Mouse (Mus musculus) 3134 (cell line): ENCODE data around the gene Ncapd2.
"Not testable (repeated sequence)": the region's sequence is repeated elsewhere in the genome, so short reads cannot be mapped to it uniquely, and the experiment has no call there.

Experiments used
- DNase-seq: peaks from one replicate; pipeline ENCODE4 v3.0.0-alpha.2; 2011; ENCODE audit warnings: low spot score; ENCODE audit not compliant: insufficient read length; ENCODE audit errors: extremely low read depth

Gene Ncapd2

DNA sequence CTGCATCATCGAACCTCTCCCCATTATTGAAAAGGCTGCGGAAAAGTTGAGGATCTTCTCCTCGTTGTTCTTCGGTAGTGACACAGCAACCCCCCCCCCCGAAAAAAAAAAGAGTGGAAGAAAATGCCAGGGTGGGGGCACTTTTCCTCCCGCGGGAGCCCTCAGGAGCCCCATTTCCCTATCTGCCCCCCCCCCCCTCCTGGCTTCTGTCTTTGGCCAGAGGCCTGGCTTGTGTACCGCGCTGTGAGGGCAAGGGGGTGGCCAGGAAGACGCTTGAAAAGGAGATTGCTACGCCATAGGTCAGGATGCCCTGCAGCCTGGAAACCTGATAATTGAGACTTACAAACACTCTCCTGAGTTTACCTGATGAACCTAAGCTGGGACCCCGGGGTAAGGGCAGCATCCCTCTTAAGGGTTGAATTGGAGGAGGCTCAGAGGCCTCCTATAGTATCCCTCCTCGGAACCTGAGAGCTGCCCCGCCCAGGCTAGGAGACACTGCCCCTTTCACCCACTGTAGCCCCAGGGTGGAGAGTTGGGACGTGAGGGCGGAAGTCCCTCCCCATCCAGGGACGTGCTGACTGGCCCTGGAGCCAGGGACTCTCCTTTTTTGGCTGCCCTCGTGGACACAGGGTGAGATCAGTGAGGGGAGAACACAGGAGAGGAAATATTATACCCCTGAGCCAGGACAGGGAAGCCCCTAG, 25.3 kb downstream of the Ncapd2 start, which contains the start of gene Gapdh:
Gene Gapdh, minus strand, starts transcription at position 417 of the 701 bp plus-strand sequence.
- DNase-seq = peak; percentile 81

- DNase-seq = peak; percentile 98
Observed at GRCm38 (mm10) chr6:125165328-125165891, 26.1 kb downstream of the Ncapd2 start.

- DNase-seq = peak; percentile 69
Observed at GRCm38 (mm10) chr6:125164672-125165327, 26.7 kb downstream of the Ncapd2 start.

GRCm38 (mm10) chr6:125163801-125164657, 27.5 kb downstream of the Ncapd2 start:
- DNase-seq = peak; percentile 39

GRCm38 (mm10) chr6:125162615-125163305, 28.7 kb downstream of the Ncapd2 start:
- DNase-seq = not testable (repeated sequence)

GRCm38 (mm10) chr6:125161971-125162370, 29.5 kb downstream of the Ncapd2 start:
- DNase-seq = peak; percentile 47

GRCm38 (mm10) chr6:125160854-125161760, 30.4 kb downstream of the Ncapd2 start:
- peak; percentile 78 for DNase-seq

DNA sequence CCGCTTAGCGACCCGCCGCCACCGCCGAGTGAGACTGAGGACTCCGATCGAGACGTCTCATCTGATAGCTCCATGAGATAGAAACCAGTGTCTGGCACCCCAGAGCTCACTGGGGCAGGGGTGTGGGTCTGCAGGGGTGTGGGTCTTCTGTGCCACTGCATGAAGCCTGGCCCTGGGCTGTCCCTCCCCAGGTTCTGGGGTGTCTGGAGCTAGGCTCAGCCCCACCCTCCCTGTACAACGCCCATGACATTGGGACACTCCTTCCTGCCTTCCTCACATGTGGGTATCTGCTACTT, 31.0 kb downstream of the Ncapd2 start:
- no peak for DNase-seq

DNA sequence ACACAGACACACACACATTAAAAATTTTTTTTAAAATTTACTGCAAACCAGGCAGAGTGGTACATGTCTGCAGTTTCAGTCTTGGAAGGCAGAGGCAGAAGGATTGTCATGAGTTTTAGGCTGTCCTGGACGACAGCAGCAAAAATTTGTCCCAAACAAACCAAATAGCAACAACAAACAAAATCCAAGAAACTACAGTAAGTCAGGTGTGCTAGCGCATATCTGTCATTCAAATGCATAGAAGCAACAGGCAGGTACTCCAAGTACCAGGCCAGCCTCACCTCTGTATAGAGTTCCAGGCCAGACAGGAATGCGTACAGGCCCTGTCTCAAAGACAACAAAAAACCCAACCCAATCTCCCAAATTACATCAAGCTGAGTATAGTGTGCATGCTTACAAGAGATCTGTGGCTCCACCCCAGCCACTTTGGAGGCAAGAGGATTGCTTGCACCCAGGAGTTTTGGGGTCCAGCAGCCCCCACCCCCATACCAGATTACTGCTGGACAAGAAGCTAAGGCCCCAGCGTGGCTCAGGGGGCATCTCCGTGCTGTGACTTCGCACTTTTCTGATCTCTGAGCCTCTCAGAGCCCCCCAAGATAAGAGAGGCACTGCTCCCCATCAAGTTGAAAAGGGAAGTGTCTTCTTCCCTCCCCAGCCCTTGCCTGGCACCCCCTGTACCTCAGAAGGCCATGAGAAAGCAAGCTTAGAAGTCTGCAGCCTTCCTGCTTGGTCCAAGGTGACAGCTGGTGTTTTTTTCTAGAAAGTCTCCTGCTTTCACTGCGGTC, 31.5 kb downstream of the Ncapd2 start:
- DNase-seq = no peak

- DNase-seq = peak; percentile 34
Observed at GRCm38 (mm10) chr6:125158944-125159492, 32.5 kb downstream of the Ncapd2 start.

DNA sequence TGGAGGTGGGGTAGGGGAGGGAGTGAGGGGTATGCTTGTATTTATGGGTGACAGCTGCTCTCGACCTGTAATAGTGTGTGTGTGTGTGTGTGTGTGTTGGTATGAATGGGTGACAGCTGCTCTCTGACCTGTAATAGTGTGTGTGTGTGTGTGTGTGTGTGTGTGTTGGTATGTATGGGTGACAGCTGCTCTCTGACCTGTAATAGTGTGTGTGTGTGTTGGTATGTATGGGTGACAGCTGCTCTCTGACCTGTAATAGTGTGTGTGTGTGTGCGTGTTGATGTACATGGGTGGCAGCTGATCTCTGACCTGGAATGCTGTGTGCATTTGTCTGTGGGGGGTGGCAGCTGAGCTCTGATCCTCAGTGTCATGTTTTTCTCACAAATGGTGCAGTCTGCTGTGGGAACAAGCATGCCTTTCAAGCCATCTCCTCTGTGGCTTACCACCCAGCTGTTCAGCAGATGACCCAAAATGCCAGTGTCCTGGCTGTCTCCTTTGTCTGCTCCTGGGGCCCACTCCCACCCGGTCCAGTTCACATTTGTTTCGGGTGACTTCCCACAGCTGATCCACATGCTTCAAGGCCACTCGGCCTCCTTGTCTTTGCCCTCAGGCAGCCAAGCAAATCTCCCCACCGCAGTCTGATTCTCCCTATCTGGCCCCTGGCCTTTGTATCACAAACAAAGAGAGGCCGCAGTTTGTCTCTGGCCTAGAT, 34.4 kb downstream of the Ncapd2 start:
- DNase-seq = no peak

DNA sequence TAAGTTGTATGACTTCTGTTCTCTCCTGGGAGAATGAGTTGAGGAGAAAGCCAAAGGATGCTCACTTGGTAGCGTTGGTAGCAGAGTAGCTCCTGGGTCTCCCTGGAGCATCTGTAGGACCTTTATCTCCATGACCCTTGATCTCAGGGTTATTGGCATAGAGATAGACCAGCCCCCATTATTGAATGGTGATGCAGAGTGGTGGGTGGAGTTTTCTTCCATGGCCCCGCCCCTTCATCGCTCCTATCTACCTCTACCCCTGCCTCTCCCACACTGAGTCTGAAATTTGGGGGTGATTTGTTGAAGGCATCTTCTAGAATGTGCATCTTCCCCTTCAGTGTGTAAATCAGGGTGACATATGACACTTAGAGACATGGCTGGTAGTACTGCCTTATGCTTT, 35.0 kb downstream of the Ncapd2 start:
- no peak for DNase-seq

- DNase-seq = no peak
Observed at GRCm38 (mm10) chr6:125155262-125155661, 36.2 kb downstream of the Ncapd2 start.

DNA sequence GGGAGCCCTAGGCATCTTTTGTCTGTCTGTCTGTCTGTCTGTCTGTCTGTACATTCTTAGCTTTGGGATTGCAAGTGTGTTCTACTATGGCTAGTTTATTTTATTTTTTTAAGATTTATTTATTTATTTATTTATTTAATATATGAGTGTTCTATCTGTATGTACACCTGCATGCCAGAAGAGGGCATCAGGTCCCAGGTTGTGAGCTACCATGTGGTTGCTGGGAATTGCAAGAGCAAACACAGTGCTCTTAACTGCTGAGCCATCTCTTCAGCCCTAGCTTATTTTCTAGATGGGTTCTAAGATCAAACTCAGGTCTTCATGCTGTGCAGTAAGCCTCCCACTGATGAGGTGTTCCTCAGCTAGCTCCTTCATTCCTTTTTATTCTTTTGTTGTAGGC, 37.0 kb downstream of the Ncapd2 start:
- no peak for DNase-seq

GRCm38 (mm10) chr6:125153682-125154081, 37.8 kb downstream of the Ncapd2 start:
- DNase-seq = no peak

GRCm38 (mm10) chr6:125153018-125153389, 38.5 kb downstream of the Ncapd2 start:
- no peak for DNase-seq

- DNase-seq = no peak
Observed at GRCm38 (mm10) chr6:125152212-125153017, 39.1 kb downstream of the Ncapd2 start.
